Mouse (Mus musculus) E14TG2a.4 (cell line): ENCODE measurements at regions not wholly inside any gene's neighbourhood (a gene's known extent, or its start where the extent isn't known, plus 50 kb on each side); places are given as distances from the start of the nearest gene placed in this dataset.

ENCODE experiments used
- CTCF ChIP-seq: conservative IDR thresholded peaks from 2 replicates; pipeline ENCODE4 v1.5.1; 2014; ENCODE audit warnings: low read length
- POU5F1 ChIP-seq: IDR thresholded peaks from 2 replicates; pipeline ENCODE4 v1.6.1; 2014; ENCODE audit warnings: low read length, borderline replicate concordance

DNA sequence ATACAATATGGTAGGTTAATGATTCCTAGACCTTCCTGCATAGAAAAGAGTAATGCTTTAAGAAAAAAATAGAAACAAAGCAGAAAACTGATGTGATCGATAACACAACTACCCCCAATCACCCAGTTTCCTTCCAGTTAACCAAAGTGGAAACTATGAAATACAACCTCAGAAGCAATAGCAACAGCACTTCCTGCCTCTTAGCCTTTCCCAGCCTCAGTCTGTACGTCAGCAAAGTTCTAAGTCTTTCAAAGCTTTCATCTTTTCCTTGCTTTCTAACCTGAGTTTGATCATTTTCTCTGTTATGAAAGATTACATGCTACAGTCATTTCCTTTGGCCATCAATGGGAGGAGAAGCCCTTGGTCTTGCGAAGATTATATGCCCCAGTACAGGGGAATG lies 355.9 kb upstream of the Cblb start:
- TF ChIP-seq CTCF: no peak
- no peak for TF ChIP-seq POU5F1
